Mouse (Mus musculus) hindlimb bud, embryonic 11.5 days (tissue): ENCODE results near the gene Trh.
A peak's percentile ranks its signal among the peaks of the same experiment; 100 is the strongest.

Experiments used
- DNase-seq: peaks from one replicate; pipeline ENCODE4 v3.0.0-alpha.2; 2012; ENCODE audit warnings: low read depth, low spot score; ENCODE audit errors: extremely low spot score

Gene Trh

DNA sequence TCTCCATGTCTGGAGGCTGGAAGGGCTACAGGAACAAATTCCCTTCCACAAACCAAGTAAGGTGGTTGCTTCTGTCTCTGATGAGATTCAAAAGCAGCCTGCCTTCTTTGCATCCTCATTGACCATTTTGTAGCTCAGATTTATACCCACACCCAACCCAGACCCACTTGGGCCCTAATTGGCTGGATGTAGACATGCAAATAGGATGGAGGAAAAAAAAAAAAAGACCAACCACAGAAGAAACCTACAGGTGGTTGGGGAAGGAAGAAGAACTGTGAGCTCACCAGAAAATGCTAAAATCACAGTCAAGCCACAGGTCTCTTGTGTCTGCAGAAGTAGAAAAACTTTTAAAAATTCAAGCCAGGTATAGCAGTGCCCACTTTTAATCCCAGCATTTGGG lies 15.3 kb downstream of the Trh start:
- DNase-seq: no peak

DNA sequence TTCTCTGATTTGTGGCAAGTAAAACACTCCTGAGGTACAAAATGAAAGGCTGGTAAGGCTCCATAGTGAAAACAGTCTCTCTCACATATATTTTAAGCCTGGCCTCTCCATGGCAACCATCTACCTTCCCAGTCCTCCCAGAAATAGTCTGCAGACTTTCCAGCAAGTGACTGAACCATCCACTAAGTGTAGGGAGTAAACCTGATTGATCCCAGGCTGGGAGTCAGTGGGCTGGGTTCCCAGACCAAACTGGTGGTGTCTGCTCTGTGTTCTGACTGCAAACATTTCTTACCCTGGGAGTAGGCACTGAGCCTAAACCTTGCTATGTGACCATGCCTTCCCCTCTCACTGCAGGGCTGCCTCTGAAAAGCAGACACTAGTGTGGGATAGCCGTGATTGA lies 19.5 kb downstream of the Trh start:
- DNase-seq: no peak

DNA sequence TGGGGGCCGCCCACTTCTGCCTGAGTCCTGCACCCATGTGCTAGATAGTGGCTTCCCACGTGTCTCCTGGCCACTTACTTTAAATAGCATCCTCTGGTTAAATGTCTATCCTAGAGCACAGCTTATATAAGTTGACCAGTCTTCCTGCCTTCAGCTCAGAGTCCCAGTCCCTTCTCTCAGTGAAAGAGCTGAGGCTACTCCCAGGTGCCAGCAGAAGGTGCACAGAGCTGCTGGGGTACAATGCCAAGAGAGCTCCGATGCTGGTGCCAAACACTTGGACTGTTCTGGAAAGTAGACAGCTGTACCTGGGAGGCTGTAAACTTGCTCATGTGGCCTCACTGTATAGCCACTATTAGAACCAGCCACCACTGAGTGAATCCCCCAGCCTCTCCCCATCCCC lies 22.4 kb downstream of the Trh start:
- DNase-seq: no peak

DNA sequence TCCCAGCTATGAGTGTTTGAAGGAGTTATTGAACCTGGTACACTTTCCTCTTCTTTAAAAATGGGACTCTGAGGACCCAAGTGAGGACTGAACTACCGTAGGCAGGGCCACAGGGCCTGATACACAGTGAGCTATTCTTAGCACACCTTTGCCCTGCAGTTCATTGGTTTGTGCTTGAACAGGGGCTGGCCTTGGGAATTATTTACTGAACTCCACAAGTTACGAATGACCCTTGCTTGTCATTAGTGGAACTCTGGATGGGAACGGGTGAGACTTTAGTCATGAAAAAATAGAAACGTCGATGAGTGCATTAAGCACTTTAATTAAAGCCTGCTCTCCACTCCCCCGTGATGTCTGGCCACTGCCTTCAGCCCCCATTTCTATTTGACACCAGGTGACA lies 22.8 kb downstream of the Trh start:
- no peak for DNase-seq

DNA sequence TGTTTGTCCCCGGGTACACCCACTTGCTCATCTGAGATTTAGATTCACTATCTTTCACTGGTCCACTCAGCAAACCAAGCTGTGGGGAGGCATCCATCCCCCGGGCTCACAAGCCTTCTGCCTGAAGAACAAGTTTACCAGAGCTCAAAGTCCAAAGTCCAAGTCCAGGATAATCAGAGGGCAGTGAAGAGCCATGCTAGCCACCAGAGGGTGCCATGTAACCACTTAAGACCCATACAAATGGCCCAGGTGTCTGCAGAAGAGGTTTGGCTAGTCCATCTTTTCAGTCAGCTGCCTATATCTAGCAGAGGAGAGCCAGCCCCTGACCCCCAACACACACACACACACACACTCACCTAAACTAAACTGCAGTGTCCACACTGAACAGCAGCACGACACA lies 25.0 kb downstream of the Trh start:
- DNase-seq: no peak

DNA sequence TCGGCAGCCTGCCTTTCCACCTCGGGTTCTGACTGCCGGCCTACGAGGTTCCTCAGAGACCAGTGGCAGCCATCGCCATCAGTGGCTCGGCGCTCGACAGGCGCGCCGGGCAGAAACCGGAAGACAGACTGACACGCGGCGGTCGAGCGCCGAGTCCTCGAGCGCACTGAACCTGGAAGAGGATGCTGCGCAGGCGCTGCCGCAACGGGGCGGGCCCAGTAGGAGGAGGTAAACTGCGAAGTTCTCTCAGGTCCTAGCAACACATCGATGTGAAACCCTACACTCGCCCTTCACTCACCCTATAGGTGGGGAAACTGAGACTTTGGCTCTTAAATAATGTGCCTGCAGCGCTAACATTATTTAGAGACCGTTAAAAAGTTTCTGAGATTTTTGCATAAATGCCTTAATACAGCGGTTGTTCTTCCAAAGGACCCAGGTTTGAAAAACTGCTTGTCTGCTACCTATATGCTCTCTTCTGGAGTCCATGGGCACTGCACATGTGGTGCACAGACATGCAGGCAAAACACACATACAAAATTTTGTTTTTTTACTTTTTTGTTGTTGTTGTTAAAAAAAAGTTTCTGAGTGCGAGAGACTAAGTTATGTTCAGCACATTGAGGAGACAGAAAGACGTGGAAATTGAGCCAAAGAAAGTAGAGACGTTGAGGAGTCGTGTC lies 29.5 kb downstream of the Trh start, which contains the start of gene Rbsn:
Gene Rbsn, minus strand, starts transcription at position 153 of the 677 bp plus-strand sequence.
- DNase-seq: peak; percentile 73

DNA sequence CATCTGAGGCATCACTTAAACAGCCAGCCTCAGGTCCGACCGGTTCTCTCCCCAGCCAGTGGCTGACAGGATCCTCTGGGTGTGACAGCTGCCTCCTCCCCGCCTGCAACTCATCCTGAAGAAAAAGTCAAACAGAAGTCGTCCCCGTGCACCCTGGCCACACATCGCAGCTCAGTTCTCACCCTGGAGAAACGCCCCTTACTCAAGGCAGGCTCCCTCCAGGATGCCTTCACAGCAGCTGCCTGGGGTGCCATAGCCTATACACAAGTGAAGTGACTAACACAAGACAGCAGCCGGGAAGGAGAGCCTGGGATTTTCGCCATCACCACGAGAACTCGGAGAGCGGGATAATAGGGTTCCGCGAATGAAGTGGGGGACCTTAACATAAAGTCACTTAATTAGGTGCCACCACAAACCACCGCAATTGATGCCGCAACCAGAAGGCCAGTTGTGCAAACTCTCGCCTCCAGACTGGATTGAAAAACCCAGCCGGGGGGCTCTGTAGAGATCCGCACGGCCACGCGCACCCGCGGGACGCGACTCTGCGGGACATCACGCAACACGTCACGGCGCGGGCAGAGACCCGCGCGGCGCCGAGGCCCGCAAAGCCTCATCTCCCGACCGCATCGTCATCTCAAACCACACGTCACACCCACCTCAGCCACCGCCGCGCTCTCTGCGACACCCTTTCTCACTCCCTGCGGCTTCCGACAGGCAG lies 30.2 kb downstream of the Trh start:
- DNase-seq: peak; percentile 1

DNA sequence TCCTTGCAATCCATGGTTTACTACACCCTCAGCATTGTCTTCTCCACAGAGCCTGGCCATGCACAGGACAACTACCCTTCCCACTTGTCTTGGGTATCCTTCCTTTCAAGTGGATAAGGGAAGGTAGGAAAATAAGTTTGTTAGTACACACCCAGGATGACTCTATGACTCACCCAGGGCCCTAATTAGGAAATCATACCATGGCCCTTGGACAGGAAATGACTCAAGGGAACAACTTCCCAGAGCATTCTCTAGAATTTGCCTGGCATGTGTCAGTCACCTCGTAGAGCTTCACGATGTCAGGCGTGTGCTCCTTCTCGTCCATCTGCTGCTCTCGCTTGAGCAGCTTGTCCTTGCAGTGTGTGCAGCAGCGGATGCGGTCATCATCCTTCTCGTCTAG lies 45.0 kb downstream of the Trh start:
- DNase-seq: no peak
